Mouse (Mus musculus) testis, postnatal 10 days (tissue): Measurements from ENCODE around the gene Rin2.

Experiments used
- DNase-seq: peaks from one replicate; pipeline ENCODE4 v3.0.0; 2021; ENCODE audit warnings: low spot score

Rin2 gene

GRCm38 (mm10) chr2:145735079-145735478 lies 60.1 kb downstream of the Rin2 start:
- DNase-seq, result no peak

DNA sequence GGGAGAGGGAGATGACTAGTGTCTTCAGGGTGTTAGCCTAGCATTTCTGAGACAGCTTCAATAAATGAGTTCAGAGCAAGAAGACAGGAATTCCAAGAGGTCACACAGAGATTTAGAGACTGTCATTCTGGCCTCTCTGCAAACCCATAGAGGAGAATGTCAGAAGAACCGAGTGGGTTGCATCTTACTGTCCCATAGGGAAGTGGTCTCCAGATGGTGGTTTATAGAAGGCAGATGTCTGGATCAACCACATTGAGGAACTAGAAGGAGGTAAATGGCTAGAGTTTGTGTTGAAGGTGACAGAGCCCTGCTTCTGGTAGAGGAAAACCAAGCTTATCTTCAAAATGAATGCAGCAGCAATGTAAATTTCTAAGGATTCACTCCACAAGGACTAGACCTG lies 61.5 kb downstream of the Rin2 start:
- DNase-seq, result no peak

- no peak for DNase-seq
Observed at GRCm38 (mm10) chr2:145737196-145737595, 62.2 kb downstream of the Rin2 start.

- no peak for DNase-seq
Observed at GRCm38 (mm10) chr2:145740729-145741128, 65.7 kb downstream of the Rin2 start.

DNA sequence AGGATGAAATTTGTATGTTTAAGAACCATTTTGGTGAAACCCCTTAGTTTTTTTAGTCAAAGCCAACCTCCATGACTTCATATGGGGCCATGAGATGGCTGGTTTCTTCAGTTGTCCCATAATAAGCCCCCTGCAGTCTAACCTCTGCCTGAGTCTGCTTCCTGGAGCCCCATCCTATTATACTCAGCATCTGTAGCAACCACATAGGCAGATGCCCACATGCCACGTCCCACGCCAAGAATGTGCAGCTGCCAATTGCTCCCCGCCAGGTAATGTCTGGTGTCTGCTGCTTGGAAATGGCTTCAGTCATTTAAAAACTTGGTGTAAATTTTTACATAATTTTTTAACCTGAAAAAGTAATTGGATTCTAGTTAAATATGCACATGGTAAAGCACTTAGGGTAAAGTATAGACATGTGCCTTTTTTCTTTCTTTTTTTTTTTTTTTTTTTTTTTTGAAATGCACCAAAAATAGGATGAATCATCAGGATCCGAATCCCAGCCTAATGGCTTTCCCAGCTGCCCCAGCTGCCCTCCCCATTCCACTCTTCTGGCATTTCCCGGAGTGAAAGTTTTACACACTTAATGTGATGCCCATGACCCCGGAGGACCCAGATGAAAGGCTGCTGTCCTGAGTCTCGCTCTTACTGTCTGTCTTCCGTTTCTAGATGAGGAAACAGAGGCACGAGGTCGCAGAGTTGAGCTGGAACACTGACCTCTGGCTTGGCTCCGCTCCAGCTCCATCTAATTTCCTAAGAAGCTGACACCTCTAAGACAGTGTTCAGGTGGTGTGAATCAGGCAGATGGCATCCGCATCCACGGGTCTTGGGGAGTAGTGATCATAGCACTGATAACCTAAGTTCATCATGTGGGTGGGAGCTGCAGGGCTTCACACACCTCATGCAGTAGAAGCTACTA lies 68.0 kb downstream of the Rin2 start:
- peak; percentile 44 for DNase-seq

DNA sequence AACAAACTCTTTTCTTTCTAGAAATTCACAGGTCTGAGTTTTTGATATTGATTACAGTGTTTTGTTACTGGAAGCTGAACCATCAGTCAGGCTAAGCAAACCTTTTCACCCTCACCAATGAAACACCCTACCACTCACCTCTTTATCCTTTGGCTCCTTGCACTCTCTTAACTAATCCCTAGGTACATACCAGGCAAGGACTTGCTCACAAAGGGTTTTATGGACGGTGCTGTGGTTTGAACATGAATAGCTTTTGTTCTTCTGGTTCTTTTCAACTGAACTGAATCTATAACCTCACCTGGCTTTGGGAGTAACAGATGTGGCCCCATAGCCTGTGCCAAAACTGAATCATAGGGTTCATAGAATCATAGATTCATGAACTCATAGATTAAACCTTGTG lies 71.4 kb downstream of the Rin2 start:
- DNase-seq, result no peak

DNA sequence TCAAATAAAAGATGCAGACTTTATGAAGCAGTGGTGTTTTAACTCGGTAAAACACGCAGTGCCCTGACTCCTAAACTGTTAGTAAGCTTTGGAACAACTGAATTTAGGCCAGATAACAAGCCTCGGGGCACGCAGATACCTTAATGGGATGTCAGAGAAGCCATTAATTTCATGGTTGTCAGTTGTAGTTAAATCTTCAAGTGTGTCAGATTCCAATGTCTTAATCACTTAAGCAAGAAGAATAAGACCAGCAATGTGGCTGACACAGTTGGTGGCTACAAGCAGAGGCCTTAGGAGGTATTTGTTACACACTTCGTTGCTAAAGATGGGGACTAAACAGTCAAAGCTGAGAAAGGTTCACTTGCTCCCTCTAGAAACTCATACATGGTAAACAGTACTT lies 74.6 kb downstream of the Rin2 start:
- no peak for DNase-seq

- DNase-seq, result no peak
Observed at GRCm38 (mm10) chr2:145752572-145752971, 77.6 kb downstream of the Rin2 start.

DNA sequence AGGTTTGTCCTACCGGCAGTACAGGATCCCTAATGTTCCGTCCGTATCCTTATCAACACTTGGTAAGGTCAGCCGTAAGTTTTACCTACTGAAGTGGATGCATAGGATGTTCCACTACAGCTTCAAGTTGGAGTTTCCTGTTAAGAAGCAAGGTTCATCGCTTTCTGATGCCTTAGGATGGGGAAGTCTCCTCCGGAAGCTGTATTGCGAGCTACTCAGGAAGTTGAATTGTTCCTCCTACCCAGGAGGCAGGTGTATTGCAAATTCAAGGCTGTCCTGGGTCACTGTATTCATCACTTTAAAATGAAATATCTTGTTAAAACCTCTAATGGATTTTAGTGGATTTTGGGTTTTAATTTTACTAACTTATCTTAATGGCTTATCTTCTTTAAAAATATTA lies 79.0 kb downstream of the Rin2 start:
- DNase-seq, result no peak

DNA sequence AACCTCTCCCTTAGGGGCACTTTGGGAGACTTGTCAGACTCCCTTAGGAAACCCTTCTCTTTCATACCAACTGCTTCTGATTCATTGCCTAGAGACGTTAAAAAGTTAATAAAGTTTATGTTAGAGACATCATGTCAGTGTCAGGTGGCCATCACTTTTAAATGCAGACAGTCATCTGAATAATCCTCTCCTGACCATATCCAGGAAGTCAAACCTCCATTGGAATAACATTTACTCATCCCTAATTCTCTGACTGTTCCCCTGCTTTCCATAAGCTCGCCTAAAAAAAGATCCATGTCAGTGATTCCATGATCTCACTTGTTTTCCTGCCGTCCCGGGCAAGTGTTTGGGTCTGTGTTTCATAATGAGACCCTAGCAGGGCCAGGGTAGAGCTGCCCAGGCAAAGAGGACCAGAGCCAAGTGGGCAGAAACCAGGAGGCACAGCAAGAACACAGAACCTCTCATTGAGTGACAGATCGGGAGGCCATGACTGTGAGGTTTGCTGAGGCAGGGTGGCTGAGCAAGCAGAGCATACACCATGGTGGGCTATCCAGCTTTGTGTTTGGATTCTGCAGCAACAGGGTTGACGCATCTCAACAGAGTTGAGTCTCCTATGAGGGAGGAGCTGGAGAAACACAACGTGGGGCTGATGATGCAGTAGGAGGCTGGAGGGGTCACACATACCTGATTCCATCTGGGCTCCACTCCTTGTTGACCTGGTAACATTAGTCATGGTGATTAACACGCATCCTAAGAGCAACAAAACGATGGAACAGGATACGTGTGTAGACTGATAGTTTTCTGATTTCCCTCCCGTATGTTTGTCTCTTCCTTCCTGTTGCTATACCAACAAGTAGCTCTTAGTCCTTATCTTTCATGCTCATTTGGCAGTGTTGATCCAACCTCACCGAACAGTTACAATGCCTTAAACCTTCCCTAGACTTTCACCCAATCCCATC lies 81.1 kb downstream of the Rin2 start:
- DNase-seq, result no peak

DNA sequence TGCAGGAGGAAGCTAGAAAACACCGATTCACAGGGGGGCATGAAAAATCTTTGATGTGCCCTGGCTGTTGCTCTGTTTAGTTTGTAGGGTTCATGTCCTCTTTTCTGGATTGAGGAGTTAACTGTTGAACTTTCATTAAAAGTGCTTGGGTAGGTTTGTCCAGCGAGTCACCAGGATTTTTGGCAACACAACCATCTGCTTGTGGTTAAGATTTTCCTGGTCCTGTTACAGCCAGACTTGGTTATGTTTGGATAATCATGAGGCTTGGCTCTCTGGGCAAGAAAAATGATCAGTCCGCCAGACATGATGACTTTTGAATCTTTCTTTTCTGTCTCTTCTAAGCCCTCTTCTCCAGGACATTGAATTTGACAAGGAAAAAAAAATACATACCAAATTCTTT lies 85.1 kb downstream of the Rin2 start:
- no peak for DNase-seq

GRCm38 (mm10) chr2:145761436-145761835 lies 86.4 kb downstream of the Rin2 start:
- no peak for DNase-seq

- DNase-seq, result no peak
Observed at GRCm38 (mm10) chr2:145769964-145770363, 94.9 kb downstream of the Rin2 start.

DNA sequence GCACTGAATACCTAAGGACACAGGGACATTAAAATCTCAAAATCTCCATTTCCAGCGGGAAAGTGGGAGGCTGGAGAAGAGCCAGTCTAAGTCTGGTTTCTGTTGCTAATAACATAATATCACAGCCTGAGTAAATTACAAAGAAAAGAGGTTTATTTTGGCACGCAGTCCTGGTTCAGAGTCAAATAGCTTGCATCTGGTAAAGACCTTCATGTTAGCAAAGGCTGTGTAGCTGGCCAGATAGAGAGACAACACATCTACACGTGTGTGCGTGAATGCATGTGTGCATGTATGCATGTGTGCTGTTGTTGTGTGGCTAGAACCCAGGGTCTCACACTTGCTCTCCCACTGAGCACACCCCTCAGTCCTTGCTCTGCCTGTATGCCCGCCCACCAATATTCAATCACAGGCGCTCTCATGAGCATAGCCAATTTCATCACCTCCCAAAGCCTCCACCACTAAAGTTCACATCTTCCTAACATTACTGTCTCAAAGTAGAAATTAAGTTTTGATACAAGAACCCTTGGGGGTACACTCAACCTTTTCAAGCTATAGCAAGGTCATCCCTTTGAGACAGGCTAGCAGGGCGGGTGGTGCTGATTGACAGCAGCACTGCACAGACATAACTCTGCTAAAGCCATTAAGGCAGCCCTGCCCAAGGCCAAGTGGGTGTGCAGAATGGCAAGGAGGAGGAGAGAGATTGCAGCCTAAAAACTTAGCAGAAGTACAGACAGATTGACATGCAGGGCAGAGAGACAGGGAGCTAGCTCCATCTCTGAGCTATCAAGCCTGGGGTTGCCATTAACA lies 95.9 kb downstream of the Rin2 start:
- no peak for DNase-seq

DNA sequence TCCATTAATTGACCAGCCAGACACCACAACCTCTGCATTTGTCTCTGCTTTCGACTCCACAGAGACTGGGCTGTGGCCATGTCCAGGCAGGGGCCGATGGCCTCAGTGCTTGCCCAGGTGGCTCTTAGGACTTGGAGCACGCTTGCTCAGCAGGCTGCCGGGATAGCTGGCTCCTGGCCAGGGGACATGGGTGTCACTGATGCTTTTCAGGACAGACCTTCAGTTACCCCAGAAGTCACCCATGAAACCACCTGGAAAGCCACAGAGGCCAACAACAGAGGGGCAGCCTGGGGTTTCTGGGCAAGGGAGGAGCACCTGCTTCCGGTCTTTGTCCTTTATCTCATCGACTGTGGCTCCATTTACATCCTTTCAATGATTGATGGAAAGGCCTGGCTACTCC lies 108.2 kb downstream of the Rin2 start:
- peak; percentile 55 for DNase-seq

DNA sequence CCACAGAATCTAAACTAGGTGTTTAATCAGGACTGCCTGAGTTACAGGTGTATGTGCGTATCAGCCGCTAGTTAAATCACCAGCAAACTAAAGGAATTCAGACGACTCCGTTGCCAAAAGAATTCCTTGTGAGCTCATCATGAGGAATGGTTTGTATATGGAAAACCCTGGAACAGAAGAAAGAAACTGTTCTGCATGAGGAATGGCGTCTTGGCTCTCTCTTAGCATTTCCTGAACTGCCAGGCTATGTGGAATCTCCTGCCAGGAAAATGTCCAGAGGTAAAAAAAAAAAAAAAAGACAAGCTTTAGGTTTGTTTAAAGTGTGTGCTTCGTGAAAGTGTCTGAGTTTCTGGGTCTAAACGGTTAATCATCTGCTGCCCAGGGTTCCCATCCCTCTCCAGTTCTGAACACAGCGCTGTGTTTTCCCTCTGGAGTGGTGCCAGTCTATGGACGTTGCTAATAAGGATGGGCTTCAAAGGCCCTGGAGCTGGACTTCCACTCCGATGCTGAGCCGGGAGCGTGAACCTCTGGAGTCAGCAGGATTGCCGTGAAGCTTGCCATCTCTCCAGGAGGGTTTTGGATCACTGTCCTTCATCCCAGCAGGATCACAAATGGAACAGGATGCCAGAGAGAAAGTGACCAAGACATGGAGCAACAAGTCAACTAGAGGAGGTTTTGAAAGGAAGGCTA lies 109.4 kb downstream of the Rin2 start:
- no peak for DNase-seq

DNA sequence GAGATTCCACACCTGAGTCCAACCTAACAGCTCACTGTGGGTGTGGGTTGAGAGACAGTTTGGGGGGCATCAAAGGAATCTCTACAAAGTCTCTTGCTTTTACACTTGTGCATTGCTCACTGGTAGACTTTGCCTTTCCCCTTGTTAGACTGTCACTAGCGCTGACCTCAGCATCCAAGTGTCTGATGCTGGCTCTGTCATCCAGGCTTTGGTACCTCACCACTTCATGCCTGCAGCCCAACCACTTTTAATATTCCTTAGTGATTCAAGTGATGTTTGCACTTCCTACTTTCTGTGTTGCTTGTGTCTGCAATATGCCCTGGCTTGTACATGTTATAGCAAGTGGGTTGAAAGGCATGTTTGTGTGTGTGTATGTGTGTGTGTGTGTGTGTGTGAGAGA lies 109.9 kb downstream of the Rin2 start:
- DNase-seq, result no peak

DNA sequence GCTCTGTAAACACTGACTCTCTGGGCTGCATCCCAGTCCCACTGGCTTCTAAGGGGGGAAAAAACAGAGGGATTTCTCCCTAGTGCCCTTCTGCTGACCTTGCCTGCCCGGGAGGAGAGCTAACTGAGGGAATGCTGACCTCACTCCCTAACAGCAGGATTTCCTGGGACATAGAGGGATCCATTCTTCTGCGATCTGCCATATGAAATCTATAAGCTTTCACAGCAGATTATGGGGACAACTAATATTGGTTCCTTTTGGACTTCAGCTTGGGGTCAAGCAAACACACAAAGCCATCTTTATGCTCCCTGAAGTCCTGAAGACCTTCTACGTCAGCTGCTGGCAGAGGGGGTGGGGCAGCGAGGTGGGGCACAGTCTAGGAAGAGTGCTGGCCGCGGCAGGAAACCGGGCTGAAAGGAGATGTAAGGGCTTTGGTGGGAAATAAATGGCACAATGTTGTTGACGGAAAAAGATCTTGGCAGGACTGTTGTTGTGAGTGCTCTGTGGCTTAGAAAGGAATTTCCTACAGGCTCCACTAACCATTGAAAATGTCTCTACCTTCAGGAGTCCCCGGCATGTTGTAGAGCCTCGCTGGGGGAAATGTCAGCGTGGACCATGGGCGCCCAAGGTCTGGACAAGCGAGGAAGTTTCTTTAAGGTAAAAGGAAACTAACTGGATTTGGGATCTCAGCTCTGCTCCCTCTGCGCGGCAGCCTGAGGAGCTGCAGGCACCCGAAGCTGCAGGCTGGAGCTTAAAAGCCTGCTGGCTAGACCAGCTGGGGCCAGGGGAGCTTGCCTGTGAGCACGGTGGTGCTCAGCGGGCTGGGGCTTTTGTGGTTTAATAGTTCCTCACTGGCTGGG lies 111.0 kb downstream of the Rin2 start:
- peak; percentile 55 for DNase-seq

GRCm38 (mm10) chr2:145786618-145786932 lies 111.6 kb downstream of the Rin2 start:
- DNase-seq, result no peak

- no peak for DNase-seq
Observed at GRCm38 (mm10) chr2:145787486-145787885, 112.5 kb downstream of the Rin2 start.
